Mouse (Mus musculus) erythroblast, embryonic 14.5 days (primary cell): ENCODE results near the gene Nckap5.

ENCODE experiments used
- GATA1 ChIP-seq: IDR thresholded peaks from 2 replicates; pipeline ENCODE4 v1.6.1; 2012; ENCODE audit warnings: low read length, inconsistent platforms, mixed read lengths
- TAL1 ChIP-seq: IDR thresholded peaks from 3 replicates; pipeline ENCODE4 v1.6.1; 2012; ENCODE audit warnings: low read length, inconsistent platforms, mixed read lengths

DNA sequence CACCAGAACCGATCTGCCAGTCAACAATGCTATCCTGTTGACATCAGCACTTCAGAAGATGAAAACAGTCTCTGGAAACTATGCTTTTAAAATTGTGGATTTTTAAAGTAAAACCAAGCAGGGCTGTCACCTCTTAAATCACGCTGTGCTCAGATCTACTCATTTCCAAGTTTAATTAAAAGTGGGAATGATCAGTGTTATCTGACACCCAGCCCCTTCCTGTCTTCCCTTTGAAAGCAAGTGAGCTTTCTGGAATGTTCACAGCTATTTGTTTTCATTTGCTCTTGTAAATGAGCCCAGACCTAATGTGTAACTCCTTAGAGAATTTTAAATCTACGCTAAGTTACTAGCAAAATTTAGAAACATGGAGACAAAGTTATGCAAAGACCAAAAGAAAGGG is 491.3 kb downstream of the Nckap5 start:
- TF ChIP-seq GATA1 (no peak), TAL1 (no peak)
